Comparison of ENCODE assay signal across 14 mouse cellular contexts in genomic region chr5:144321681-144322080, GRCm38 (mm10). TPM values are rescaled to one million over a fixed set of nuclear protein-coding genes. Genes with fewer than 3 reads are reported as not detected.
DNase-seq lines count a peak whose midpoint lies in the region; ATAC-seq and TF ChIP-seq lines count a peak whose summit lies in the region.
"Had no signal": no experiment of that assay in that cellular context is flagged by ENCODE, and none has a peak within 500 bp of the region (broad histone marks: within the 10 kb centered on the region; RNA-seq: fewer than 3 reads in every experiment).

No protein-coding gene starts in this region.

- intact Hi-C loops in heart, adult 2 months (cut with DNase I): no loop called here
- intact Hi-C loops in heart, postnatal 25 days (cut with DNase I): no loop called here
- intact Hi-C loops in left cerebral cortex, postnatal 25 days (cut with DNase I): no loop called here

- no peaks in the 10 kb centered on the region; the same call in 1 of the 2 replicates for H3K36me3 ChIP-seq in heart, adult 2 months (ENCODE audit: control insufficient read depth, insufficient read depth, low read length)
- H3K36me3 ChIP-seq in heart, embryonic 10.5 days: no peaks in the 10 kb centered on the region
- H3K36me3 ChIP-seq in lung, embryonic 16.5 days (ENCODE audit: control insufficient read depth, insufficient read depth, low read length): no peaks in the 10 kb centered on the region
- no peaks in the 10 kb centered on the region for H3K36me3 ChIP-seq in forebrain, postnatal 0 days (ENCODE audit: insufficient read depth)
- H3K36me3 ChIP-seq: forebrain, embryonic 15.5 days; hindbrain, embryonic 13.5 days; liver, embryonic 13.5 days had no signal

- no peak overlapping the region for H3K9ac ChIP-seq in heart, adult 2 months (ENCODE audit: low read depth, low read length)
- no peak overlapping the region for H3K9ac ChIP-seq in lung, embryonic 16.5 days (ENCODE audit: low read length)
- H3K9ac ChIP-seq in forebrain, postnatal 0 days: no peak overlapping the region
- H3K9ac ChIP-seq: forebrain, embryonic 15.5 days; hindbrain, embryonic 13.5 days; liver, embryonic 13.5 days had no signal

- no peaks in the 10 kb centered on the region for H3K9me3 ChIP-seq in heart, embryonic 10.5 days
- H3K9me3 ChIP-seq in lung, embryonic 16.5 days (ENCODE audit: control insufficient read depth, low read length): no peaks in the 10 kb centered on the region
- H3K9me3 ChIP-seq in forebrain, postnatal 0 days (ENCODE audit: low read length): no peaks in the 10 kb centered on the region
- H3K9me3 ChIP-seq: forebrain, embryonic 15.5 days; hindbrain, embryonic 13.5 days; liver, embryonic 13.5 days had no signal

- no peaks in the 10 kb centered on the region for H3K27me3 ChIP-seq in heart, adult 2 months (ENCODE audit: control insufficient read depth, insufficient read depth, low read length)
- H3K27me3 ChIP-seq in heart, embryonic 10.5 days (ENCODE audit: insufficient read depth, poor library complexity, severe bottlenecking): no peaks in the 10 kb centered on the region
- no peaks in the 10 kb centered on the region for H3K27me3 ChIP-seq in lung, embryonic 16.5 days (ENCODE audit: control insufficient read depth, insufficient read depth, low read depth, low read length)
- H3K27me3 ChIP-seq in forebrain, postnatal 0 days (ENCODE audit: insufficient read depth, low read length): no peaks in the 10 kb centered on the region
- H3K27me3 ChIP-seq: forebrain, embryonic 15.5 days; hindbrain, embryonic 13.5 days; liver, embryonic 13.5 days had no signal

- TF ChIP-seq EP300 in heart, adult 2 months (IDR thresholded peaks at IDR 0.05; ENCODE audit: insufficient read depth, low read depth, low read length): 0 out of 2 replicates have a peak, but pooled peaks have one; percentile 16

- WGBS in heart, adult 2 months: 18% methylated on average over 7 of the region's 7 CpGs
- 29% methylated on average over 7 of the region's 7 CpGs for WGBS in heart, embryonic 10.5 days
- 16% methylated on average over 7 of the region's 7 CpGs for WGBS in lung, embryonic 16.5 days
- WGBS in forebrain, postnatal 0 days: 83% methylated on average over 7 of the region's 7 CpGs

- H3K27ac ChIP-seq in heart, adult 2 months: peak overlapping the region; percentile 47
- peak overlapping the region; percentile 73 for H3K27ac ChIP-seq in heart, embryonic 10.5 days
- peak overlapping the region; percentile 75 for H3K27ac ChIP-seq in lung, embryonic 16.5 days (ENCODE audit: low read length)
- H3K27ac ChIP-seq in forebrain, postnatal 0 days (ENCODE audit: low read depth, low read length): no peak overlapping the region
- H3K27ac ChIP-seq: forebrain, embryonic 15.5 days; hindbrain, embryonic 13.5 days; liver, embryonic 13.5 days had no signal

- no peak overlapping the region for H3K4me2 ChIP-seq in lung, embryonic 16.5 days (ENCODE audit: low read depth, low read length)
- no peak overlapping the region for H3K4me2 ChIP-seq in forebrain, postnatal 0 days (ENCODE audit: low read depth)
- H3K4me2 ChIP-seq: forebrain, embryonic 15.5 days; hindbrain, embryonic 13.5 days; liver, embryonic 13.5 days had no signal

- peaks cover 6% of the 10 kb centered on the region; the same call in 1 of the 2 replicates for H3K4me1 ChIP-seq in heart, adult 2 months (ENCODE audit: control insufficient read depth, insufficient read depth, low read length)
- H3K4me1 ChIP-seq in heart, embryonic 10.5 days: peaks cover 32% of the 10 kb centered on the region
- H3K4me1 ChIP-seq in lung, embryonic 16.5 days (replicated peaks; ENCODE audit: control insufficient read depth, insufficient read depth, low read length): peaks cover 30% of the 10 kb centered on the region
- H3K4me1 ChIP-seq in forebrain, postnatal 0 days (ENCODE audit: insufficient read depth): no peaks in the 10 kb centered on the region
- H3K4me1 ChIP-seq: forebrain, embryonic 15.5 days; liver, embryonic 13.5 days had no signal

- no peaks in the 10 kb centered on the region for H3K79me2 ChIP-seq in heart, adult 2 months (replicated peaks; ENCODE audit: control insufficient read depth, insufficient read depth, low read length)

- TF ChIP-seq CTCF in heart, adult 2 months (IDR thresholded peaks at IDR 0.05): no peak
- no peak for TF ChIP-seq CTCF in forebrain, postnatal 0 days (IDR thresholded peaks at IDR 0.05; ENCODE audit: low read depth)

- peak; percentile 72 for ATAC-seq in lung, embryonic 16.5 days (ENCODE audit: low read depth)
- no peak for ATAC-seq in forebrain, postnatal 0 days
- ATAC-seq: activated CD4-positive, CD25-positive, alpha-beta regulatory T cell, adult 4 months; CD4-positive, CD25-positive, alpha-beta regulatory T cell, adult 4 months; forebrain, embryonic 15.5 days had no signal

- DNase-seq in heart, adult 2 months: peak in 1 of 2 experiments; percentile 25
- no peak for DNase-seq in heart, postnatal 25 days (ENCODE audit: low spot score)
- DNase-seq in ES-CJ7 (ENCODE audit: low read depth, low spot score): peak; percentile 55
- DNase-seq in heart, embryonic 10.5 days (ENCODE audit: low spot score): no peak
- DNase-seq in gastrocnemius, postnatal 4 days (ENCODE audit: low spot score in 2 of 2): no peak
- DNase-seq in forebrain, postnatal 0 days: no peak
- no peak for DNase-seq in left cerebral cortex, postnatal 25 days (ENCODE audit: low spot score in 2 of 2)
- DNase-seq: cerebellum, postnatal 36 days; liver, embryonic 13.5 days had no signal

- no peak for TF ChIP-seq POLR2A in heart, adult 2 months (IDR thresholded peaks at IDR 0.05; ENCODE audit: insufficient read depth, low read depth, low read length)

- H3K4me3 ChIP-seq in heart, adult 2 months: no peak overlapping the region
- H3K4me3 ChIP-seq in heart, embryonic 10.5 days: no peak overlapping the region
- no peak overlapping the region for H3K4me3 ChIP-seq in lung, embryonic 16.5 days (ENCODE audit: low read length)
- H3K4me3 ChIP-seq in forebrain, postnatal 0 days (ENCODE audit: low read depth, low read length): no peak overlapping the region
- H3K4me3 ChIP-seq: forebrain, embryonic 15.5 days; hindbrain, embryonic 13.5 days; liver, embryonic 13.5 days had no signal

RNA-seq across cellular contexts. Expression of gene Baiap2l1, which starts 36.2 kb away (rescaled TPM):
- 1 to 10 TPM; 4.5 to 5.3 TPM for total RNA-seq in heart, adult 2 months (2021)
- 6.7 and 7.2 TPM in 2 replicates for polyA plus RNA-seq in heart, adult 2 months (2012; rRNA removed)
- 1 to 10 TPM; 5.6 to 5.7 TPM for total RNA-seq in heart, postnatal 25 days (2021)
- polyA plus RNA-seq in heart, embryonic 10.5 days (2016; fragmentation: Nextera tagmentation; extraction: Ambion mirVana): 9.4 and 10.9 TPM in 2 replicates
- polyA plus RNA-seq in lung, embryonic 16.5 days (2015; fragmentation: Nextera tagmentation; extraction: Ambion mirVana): 12.2 and 12.3 TPM in 2 replicates
- 1 to 10 TPM; 5.7 to 7.1 TPM for total RNA-seq in gastrocnemius, postnatal 4 days (2021)
- total RNA-seq in forebrain, postnatal 0 days (2014; rRNA removed): 0.10 and 0.23 TPM in 2 replicates
- 0.72 and 0.93 TPM in 2 replicates for polyA plus RNA-seq in forebrain, postnatal 0 days (2015; fragmentation: Nextera tagmentation; extraction: Ambion mirVana)
- total RNA-seq in left cerebral cortex, postnatal 25 days (2021): under 1 TPM; 0.53 to 0.92 TPM
